Mouse (Mus musculus) heart, adult 2 months (tissue): ENCODE measurements around the gene Zc3h12a.

ENCODE experiments used
- EP300 ChIP-seq: fragments of 200-500 bp; IDR thresholded peaks from 2 replicates; pipeline ENCODE4 v1.6.1; 2011; ENCODE audit warnings: low read depth, low read length, control low read depth; ENCODE audit not compliant: insufficient read depth
- POLR2A ChIP-seq: fragments of 200-500 bp; IDR thresholded peaks from 2 replicates; pipeline ENCODE4 v1.6.1; 2011; ENCODE audit warnings: mild to moderate bottlenecking, low read depth, low read length, control low read depth; ENCODE audit not compliant: insufficient read depth

GRCm38 (mm10) chr4:125125361-125125921 is 2.2 kb downstream of the Zc3h12a start:
- TF ChIP-seq EP300: no peak
- TF ChIP-seq POLR2A: no peak
